Mouse (Mus musculus) thymus, postnatal 0 days (tissue): ENCODE data around the gene Cfap74. TPM values are rescaled to one million over a fixed set of nuclear protein-coding genes. Genes with fewer than 3 reads are reported as not detected.

Source experiments
- DNase-seq: peaks from one replicate; pipeline ENCODE4 v3.0.0-alpha.2; 2015; ENCODE audit warnings: low spot score
- polyA plus RNA-seq: library from polyadenylated mRNA; unstranded; fragments of >200 nt; fragmentation: Nextera tagmentation; extraction: Ambion mirVana; gene quantifications from 2 replicates; pipeline ENCODE4 v1.2.1, GENCODE M21; 2015

Gene Cfap74
- polyA plus RNA-seq, 1 experiment from 2014 or later = 15.2 TPM

DNA sequence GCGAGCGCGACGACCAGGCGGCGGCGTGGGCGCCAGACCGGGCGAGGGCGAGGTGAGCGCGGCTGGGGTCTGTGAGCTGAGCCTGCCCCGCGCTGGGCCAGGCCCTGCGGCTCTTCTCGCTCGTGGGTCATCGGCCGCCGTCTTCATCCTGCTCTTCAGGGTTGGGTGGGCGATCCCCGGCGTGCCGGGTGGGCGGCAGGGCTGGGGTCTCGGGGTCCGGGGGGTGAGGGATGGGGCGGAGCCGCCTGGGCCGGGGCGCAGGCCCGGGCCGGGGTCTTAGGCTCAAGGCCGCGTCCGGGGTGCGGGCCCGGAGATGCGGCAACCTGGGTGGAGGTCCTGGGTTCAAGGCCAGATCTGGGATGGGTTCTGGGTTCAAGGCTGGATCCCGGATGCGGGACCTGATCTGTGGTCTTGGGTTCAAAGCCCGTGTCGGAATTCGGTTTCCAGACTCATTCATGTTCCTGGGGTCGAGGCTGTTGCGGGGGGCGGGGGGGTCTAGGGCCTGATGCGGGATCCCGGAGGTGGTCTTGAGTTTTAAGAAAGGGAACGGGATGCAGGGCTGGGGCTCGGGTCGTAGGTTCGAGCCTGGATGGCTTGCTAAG is 82.6 kb downstream of the Cfap74 start:
- peak; percentile 30 for DNase-seq

DNA sequence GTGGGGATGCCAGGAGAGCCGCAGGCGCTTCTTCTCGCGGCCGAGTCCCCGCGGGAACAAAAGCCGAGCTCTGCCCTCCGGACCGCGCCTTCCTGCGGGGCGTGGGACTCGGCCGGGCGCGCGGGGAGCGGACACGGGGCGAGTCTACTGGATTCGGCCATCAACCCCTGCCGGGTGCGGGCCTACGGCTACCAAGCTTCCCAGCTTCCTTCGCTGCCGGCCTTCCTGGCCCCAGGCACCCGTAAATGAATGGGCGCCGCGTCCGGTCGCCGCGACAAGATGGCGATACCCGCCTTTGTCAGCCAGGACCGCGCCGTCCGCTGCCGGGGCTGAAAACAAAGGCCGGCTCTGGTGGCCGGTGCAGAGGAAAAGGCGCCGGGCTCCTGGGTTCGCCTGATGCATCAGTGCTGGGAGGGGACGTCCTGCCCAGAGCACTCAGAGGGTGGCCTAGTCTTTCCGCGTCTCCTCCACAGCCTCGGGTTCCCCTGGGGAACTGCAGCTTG is 83.2 kb downstream of the Cfap74 start:
- peak; percentile 39 for DNase-seq

GRCm38 (mm10) chr4:155494891-155495290 is 85.9 kb downstream of the Cfap74 start:
- DNase-seq = no peak

GRCm38 (mm10) chr4:155497963-155498362 is 89.0 kb downstream of the Cfap74 start:
- no peak for DNase-seq

DNA sequence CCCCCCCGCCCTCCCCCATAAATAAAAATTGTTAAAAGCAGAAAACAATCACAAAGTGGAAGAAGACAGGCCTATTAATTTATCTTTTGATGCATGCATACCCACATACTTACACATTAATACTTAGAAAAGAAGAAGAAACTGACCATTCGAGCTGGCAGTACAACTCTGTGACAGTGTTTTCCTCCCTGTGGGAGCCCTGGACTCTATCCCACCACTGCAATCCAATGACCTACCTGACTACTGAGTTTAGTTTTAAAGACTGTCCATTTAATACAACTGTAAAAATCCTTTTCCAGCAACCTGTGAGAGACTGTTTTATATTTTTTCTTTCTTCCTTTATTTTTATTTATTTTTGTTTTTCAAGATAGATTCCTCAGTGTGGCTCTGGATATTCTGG is 92.1 kb downstream of the Cfap74 start:
- DNase-seq = no peak

DNA sequence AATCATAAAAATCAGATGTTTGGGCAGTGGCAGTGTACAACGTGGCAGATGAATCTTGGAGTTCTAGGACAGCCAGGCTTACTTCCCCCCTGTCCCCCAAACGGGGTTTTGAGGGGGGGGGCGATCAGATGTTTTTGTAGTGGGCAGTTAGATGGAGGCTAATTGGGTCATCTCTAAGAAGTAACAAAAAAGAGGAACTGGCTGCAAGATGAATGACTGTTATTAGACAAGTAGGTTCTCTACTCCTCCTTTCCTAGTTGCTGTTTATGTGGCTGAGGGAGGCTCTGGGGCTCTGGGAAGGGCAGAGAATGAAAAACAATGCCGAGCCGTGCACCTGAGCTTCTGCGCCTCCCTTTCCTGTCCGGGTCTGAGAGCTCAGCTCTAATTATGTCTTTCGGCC is 96.1 kb downstream of the Cfap74 start:
- no peak for DNase-seq

DNA sequence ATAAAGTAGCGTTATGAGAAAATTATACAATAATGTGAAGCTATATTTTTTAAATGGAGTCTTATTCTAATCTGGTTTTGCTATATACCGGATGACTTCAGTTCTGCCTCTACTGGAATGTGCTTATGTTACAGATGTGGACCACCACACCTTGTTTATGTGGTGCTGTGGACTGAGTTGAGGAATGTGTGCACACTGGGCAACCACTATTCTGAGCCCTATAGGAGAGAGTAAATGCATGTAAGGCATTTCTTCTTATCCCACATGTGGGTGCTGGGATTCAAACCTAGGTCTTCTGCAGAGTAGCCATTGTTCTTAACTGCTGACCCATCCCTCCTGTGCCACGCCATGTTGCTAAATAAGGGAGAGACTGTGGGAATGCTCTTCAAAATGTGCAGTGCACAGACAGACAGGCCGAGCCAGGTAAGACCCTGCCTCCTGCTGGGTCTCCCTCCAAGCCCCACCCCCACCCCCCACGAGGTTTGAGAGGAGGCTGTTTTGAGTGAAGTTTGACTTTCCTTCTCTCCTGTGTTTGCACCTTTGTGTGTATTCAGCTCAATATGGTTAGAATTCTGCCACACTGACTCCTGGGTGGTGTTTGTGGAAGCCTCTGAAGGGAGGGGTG is 96.8 kb downstream of the Cfap74 start:
- DNase-seq = no peak

DNA sequence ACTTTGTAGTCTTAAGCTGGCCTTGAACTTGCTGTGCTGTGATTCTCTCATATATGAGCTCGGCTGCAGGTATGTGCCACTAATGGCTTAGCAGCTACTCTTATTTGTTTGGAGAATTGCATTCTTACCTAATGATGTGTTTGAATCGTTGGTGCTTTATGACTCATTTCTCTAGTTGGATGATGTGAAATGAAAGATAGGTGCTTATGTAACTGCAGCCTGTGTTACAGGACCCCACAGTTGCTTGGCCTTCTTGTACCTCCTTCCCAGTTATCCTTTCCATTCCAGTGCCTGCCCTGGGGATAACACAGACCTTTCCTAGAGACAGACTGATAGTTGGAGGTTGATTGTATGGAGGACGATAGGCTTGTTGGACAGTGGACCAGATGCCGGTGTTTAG is 99.6 kb downstream of the Cfap74 start:
- DNase-seq = no peak

DNA sequence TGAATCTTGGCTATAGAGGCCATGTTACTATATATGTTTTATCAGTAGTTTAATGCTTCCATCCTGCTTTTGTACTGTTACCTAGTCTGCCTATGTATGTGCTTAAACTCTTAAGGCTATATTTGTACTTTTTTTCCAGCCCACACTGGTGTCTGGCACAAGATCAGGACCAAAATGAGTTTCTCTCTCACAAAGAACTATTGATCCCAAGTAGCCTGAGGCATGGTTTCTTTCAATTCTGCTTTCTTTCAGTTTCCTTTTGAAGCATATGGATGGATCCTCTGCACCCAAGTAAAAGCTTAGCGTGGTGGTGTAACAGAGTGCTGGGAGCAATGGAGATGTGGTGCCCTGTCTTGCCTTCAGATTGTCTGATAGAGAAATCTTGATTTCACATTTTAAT is 102.0 kb downstream of the Cfap74 start:
- DNase-seq = no peak

- DNase-seq = no peak
Measured at GRCm38 (mm10) chr4:155514810-155515209, 105.8 kb downstream of the Cfap74 start.

Other genes with a start within 250 kb of the Cfap74 start
- 8.1 and 9.3 TPM in 2 replicates for gene Ski, start 186.6 kb upstream of the Cfap74 start, polyA plus RNA-seq
- 67.9 and 71.3 TPM in 2 replicates for gene Faap20, start 159.4 kb upstream of the Cfap74 start, polyA plus RNA-seq
- gene Prkcz, start 47.8 kb upstream of the Cfap74 start, polyA plus RNA-seq = 7.3 and 9.9 TPM in 2 replicates
- gene Gabrd, start 11.1 kb upstream of the Cfap74 start, polyA plus RNA-seq = 0.50 and 0.79 TPM in 2 replicates
- gene Tmem52, start 59.9 kb downstream of the Cfap74 start, polyA plus RNA-seq = 0.79 TPM in 1 of 2 replicates, not detected in the other
- 288 and 312 TPM in 2 replicates for gene Gnb1, start 82.2 kb downstream of the Cfap74 start, polyA plus RNA-seq
- 85.1 and 92.5 TPM in 2 replicates for gene Nadk, start 153.2 kb downstream of the Cfap74 start, polyA plus RNA-seq
- gene Slc35e2, start 192.2 kb downstream of the Cfap74 start, polyA plus RNA-seq = 6.3 and 7.5 TPM in 2 replicates
- 65.7 and 76.3 TPM in 2 replicates for gene Cdk11b, start 215.7 kb downstream of the Cfap74 start, polyA plus RNA-seq
- gene Gm10563, start 236.2 kb downstream of the Cfap74 start, polyA plus RNA-seq = not detected in 2 replicates
- gene Mmp23, start 244.2 kb downstream of the Cfap74 start, polyA plus RNA-seq = 7.5 and 8.3 TPM in 2 replicates